Mouse (Mus musculus): ENCODE data around the gene Usp40.

GRCm38 (mm10) chr1:87953073-87953472, 55.3 kb downstream of the Usp40 start:
- TF ChIP-seq CTCF (IDR thresholded peaks at IDR 0.05; ENCODE audit: control insufficient read depth, insufficient read depth, low read length) (no peak), POLR2A (IDR thresholded peaks at IDR 0.05; ENCODE audit: borderline replicate concordance, control insufficient read depth, low read depth, low read length) (no peak)

Data from bone marrow, adult 2 months (tissue).